Mouse (Mus musculus): ENCODE measurements around the gene Hist1h2bg.

The Hist1h2bg gene

GRCm38 (mm10) chr13:23571022-23571503 lies at the start of gene Hist1h2bg, which contains the start of gene Hist1h2ae:
TSS of gene Hist1h2bg (plus strand) at chr13:23571396.
TSS of gene Hist1h2ae (minus strand) at chr13:23571220.
- DNase-seq (ENCODE audit: extremely low read depth, insufficient read length, low spot score): peak; percentile 95

- DNase-seq (ENCODE audit: extremely low read depth, insufficient read length, low spot score): peak; percentile 68
These were observed 49.5 kb upstream of the Hist1h2bg start for GRCm38 (mm10) chr13:23521703-23522102.

DNA sequence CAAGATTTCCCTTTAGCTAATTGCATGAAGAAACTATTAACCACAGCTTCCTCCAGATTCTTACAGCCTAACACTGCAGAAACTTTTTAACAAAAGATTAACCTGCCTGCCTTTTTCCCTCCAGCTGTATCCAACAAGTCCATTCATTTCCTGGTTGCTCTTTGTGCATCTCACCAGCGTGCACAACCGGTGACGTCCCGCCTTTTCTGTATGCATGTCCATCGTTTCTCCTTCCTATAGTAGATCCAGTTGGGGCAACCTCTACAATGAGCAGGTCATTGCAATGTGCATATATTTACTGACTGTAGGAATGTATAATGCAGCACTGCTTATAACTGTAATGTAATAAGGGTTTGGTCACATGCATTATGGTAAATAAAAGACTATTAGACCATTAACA lies 47.2 kb upstream of the Hist1h2bg start:
- no peak for DNase-seq (ENCODE audit: extremely low read depth, insufficient read length, low spot score)

DNA sequence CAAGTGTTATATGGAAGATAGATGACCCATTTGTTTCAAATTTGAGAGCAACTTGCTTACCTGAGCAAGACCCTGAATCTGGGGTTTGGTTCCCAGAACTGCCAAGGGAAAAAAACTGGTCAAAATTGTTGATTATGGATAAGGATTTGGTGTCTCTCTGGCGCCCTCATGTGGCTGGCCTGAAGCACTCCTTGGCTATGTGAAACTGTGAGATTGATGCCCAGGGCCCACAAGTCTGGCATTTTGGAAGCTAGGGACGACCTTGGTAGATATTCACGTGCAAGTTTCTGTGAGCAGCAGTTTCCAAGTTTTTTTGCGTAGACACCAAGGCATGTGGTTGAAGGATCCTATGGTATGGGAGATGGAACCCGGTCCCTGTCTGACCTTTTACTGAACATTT lies 46.5 kb upstream of the Hist1h2bg start:
- DNase-seq (ENCODE audit: extremely low read depth, insufficient read length, low spot score): peak; percentile 37

DNA sequence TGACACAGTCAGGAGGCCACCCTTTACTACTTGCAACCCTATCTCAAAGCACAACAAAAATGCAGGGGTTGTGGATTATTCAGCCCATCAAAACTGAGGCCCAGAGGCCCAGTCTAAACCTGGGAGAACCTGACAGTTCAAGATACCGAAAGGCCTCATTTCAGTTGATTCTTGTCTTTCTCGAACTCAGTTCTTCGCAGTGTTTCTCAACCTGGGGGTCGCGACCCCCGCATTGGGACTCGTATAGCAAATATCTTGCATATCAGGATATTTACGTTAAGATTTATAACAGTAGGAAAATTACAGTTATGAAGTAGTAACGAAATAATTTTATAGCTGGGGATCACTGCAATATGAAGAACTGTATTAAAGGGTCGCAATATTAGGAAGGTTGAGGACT lies 45.3 kb upstream of the Hist1h2bg start:
- DNase-seq (ENCODE audit: extremely low read depth, insufficient read length, low spot score): no peak

- DNase-seq (ENCODE audit: extremely low read depth, insufficient read length, low spot score): peak; percentile 51
These were observed 44.9 kb upstream of the Hist1h2bg start for GRCm38 (mm10) chr13:23526312-23526711.

GRCm38 (mm10) chr13:23529005-23529404 lies 42.2 kb upstream of the Hist1h2bg start:
- no peak for DNase-seq (ENCODE audit: extremely low read depth, insufficient read length, low spot score)

- no peak for DNase-seq (ENCODE audit: extremely low read depth, insufficient read length, low spot score)
These were observed 41.6 kb upstream of the Hist1h2bg start for GRCm38 (mm10) chr13:23529480-23530165.

GRCm38 (mm10) chr13:23530181-23530900 lies 40.9 kb upstream of the Hist1h2bg start:
- DNase-seq (ENCODE audit: extremely low read depth, insufficient read length, low spot score): peak; percentile 70

- peak; percentile 95 for DNase-seq (ENCODE audit: extremely low read depth, insufficient read length, low spot score)
These were observed 40.0 kb upstream of the Hist1h2bg start, which contains the start of gene Hist1h4h for GRCm38 (mm10) chr13:23530901-23531875. TSS of gene Hist1h4h (plus strand) at chr13:23531050.

DNA sequence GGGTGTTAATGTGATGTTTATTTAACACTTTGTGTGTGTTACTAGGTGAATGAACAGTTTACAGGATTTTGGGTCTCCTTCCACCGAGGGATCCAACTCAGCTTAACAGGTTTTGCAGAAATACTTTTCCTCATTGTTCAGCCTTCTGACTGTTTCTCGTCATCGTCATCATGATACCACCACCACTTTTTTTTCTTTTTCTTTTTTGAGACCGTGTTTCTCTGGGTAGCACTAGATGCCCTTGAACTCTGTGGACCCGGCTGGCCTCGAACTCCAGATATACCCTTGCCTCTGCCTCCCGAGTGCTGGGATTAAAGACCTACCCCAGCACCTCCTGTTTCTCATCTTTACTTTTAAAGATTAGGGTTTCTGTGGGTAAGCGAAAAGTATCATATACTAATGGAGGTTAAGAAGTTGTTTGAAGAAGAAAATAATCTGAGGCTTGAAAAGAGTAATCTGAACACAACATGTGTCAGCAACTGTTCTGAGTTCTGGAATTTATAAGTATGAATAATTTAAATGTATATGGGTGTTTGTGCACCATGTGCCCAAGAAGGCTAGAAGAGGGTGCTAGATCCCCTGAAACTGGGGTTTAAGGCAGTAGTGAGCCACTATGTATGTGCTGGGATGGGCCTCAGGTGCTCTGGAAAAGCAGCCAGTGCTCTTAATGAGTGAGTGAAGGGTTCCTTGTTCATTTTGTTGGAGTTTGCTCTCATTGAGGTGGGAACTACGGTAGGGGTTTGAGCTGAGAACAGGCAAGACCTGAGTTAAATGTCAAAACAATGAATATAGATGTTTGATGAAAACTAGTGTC lies 38.7 kb upstream of the Hist1h2bg start:
- no peak for DNase-seq (ENCODE audit: extremely low read depth, insufficient read length, low spot score)

DNA sequence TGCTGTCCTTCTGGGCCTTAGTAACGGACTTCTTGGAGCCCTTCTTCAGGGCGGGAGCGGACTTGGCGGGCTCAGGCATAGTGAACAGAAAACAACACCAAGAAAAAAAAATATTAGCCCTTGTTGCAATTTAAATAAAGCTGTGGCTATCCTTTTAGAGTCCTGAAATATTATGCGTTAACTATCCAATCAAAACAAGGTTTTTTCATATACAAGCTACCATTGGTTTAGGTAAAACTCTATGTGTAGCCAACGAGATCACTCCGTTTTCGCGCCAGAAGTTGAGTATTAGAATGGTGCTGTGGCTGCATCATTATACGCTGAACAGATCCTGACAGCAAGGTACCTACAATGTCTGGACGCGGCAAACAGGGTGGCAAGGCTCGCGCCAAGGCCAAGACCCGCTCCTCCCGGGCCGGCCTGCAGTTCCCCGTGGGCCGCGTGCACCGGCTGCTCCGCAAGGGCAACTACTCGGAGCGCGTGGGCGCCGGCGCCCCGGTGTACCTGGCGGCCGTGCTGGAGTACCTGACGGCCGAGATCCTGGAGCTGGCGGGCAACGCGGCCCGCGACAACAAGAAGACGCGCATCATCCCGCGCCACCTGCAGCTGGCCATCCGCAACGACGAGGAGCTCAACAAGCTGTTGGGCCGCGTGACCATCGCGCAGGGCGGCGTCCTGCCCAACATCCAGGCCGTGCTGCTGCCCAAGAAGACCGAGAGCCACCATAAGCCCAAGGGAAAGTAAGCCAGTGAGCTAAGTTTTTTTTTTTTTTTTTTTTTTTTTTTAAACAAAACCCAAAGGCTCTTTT lies 37.4 kb upstream of the Hist1h2bg start, which contains the start of gene Hist1h2af:
Gene Hist1h2af (plus strand): TSS at position 347 of the 808 bp plus-strand sequence.
- peak; percentile 85 for DNase-seq (ENCODE audit: extremely low read depth, insufficient read length, low spot score)

GRCm38 (mm10) chr13:23534368-23535131 lies 36.6 kb upstream of the Hist1h2bg start:
- no peak for DNase-seq (ENCODE audit: extremely low read depth, insufficient read length, low spot score)

GRCm38 (mm10) chr13:23535137-23536075 lies 35.8 kb upstream of the Hist1h2bg start, which contains the start of gene Hist1h3g:
TSS of gene Hist1h3g (plus strand) at chr13:23535422.
- DNase-seq (ENCODE audit: extremely low read depth, insufficient read length, low spot score): peak; percentile 95

GRCm38 (mm10) chr13:23536076-23536822 lies 34.9 kb upstream of the Hist1h2bg start:
- DNase-seq (ENCODE audit: extremely low read depth, insufficient read length, low spot score): no peak

DNA sequence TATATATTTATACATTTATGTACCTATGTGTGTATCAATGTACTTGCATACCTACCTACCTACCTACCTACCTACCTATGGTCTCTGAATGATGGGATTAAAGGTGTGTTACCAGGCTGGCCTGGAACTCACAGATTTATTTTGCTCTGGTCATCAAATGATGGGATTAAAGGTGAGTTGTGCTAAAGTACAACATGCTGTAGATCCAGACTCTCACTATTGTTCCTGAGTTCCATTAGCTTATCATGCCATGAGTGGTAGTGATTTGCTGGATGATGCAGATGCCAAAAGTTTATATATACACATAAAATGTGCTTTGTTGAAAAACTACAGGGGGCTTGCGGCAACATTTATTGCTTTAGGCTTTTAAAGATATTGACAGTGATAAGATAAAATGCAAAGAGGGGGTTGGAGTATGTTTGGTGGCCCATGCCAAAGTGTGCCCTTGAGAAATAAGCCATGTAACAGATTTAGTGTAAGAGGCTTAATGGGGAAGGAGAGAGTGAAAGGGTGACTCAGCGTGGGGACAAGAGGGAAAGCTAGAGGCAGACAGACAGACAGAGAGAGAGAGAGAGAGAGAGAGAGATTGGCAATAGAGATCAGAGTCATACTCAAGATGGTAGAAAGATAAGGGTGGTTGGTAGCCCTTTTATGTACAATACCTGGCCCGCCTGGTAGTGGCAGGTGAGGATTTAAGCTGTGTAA lies 34.0 kb upstream of the Hist1h2bg start:
- DNase-seq (ENCODE audit: extremely low read depth, insufficient read length, low spot score): no peak

All from 3134 (cell line).